Mouse (Mus musculus): ENCODE measurements around the gene Cenpo. TPM values are rescaled to one million over a fixed set of nuclear protein-coding genes. Genes with fewer than 3 reads are reported as not detected.

The Cenpo gene
- total RNA-seq, 2 experiments from 2014 or later = 4.1 to 4.9 TPM

GRCm38 (mm10) chr12:4157466-4157865, 76.6 kb downstream of the Cenpo start:
- no peak for DNase-seq (ENCODE audit: low spot score in 2 of 2)

- no peak for DNase-seq (ENCODE audit: low spot score in 2 of 2)
Measured at GRCm38 (mm10) chr12:4151969-4152368, 82.1 kb downstream of the Cenpo start.

- no peak for DNase-seq (ENCODE audit: low spot score in 2 of 2)
Measured at GRCm38 (mm10) chr12:4150936-4151335, 83.2 kb downstream of the Cenpo start.

Other genes with a start within 250 kb of the Cenpo start
- 100 to 1,000 TPM; 108 to 115 TPM for gene Efr3b, start 195.4 kb downstream of the Cenpo start, total RNA-seq (2021)
- 10 to 100 TPM; 68.7 to 77.1 TPM for gene Dnajc27, start 151.7 kb downstream of the Cenpo start, total RNA-seq (2021)
- 10 to 100 TPM; 44.8 to 49.4 TPM for gene Adcy3, start 101.2 kb downstream of the Cenpo start, total RNA-seq (2021)
- gene Ptrhd1, start 267 bp downstream of the Cenpo start, total RNA-seq (2021) = 1 to 10 TPM; 9.8 to 9.9 TPM
- gene Ncoa1, start 242.9 kb upstream of the Cenpo start, total RNA-seq (2021) = 100 to 1,000 TPM; 109 to 115 TPM

Measured in layer of hippocampus, postnatal 14 days (tissue).